Mouse (Mus musculus) heart, embryonic 10.5 days (tissue): ENCODE data around the gene Inf2. TPM values are rescaled to one million over a fixed set of nuclear protein-coding genes. Genes with fewer than 3 reads are reported as not detected.

ENCODE experiments used
- DNase-seq: peaks from one replicate; pipeline ENCODE4 v3.0.0-alpha.2; 2017; ENCODE audit warnings: low spot score
- H3K27ac ChIP-seq: fragments of 300-500 bp; sonication (generic); 2 replicates; pipeline ENCODE4 v1.5.1; 2016; ENCODE audit warnings: mild to moderate bottlenecking
- H3K27me3 ChIP-seq: fragments of 300-500 bp; sonication (generic); 2 replicates; pipeline ENCODE4 v1.6.1; 2016; ENCODE audit warnings: mild to moderate bottlenecking; ENCODE audit not compliant: poor library complexity, insufficient read depth, severe bottlenecking
- H3K36me3 ChIP-seq: fragments of 300-500 bp; sonication (generic); 2 replicates; pipeline ENCODE4 v1.6.1; 2016; ENCODE audit warnings: mild to moderate bottlenecking, moderate library complexity
- H3K4me1 ChIP-seq: fragments of 300-500 bp; sonication (generic); 2 replicates; pipeline ENCODE4 v1.6.1; 2016; ENCODE audit warnings: mild to moderate bottlenecking
- H3K4me3 ChIP-seq: fragments of 300-500 bp; sonication (generic); 2 replicates; pipeline ENCODE4 v1.5.1; 2016; ENCODE audit warnings: mild to moderate bottlenecking, moderate library complexity
- H3K9me3 ChIP-seq: fragments of 300-500 bp; sonication (generic); 2 replicates; pipeline ENCODE4 v1.6.1; 2016; ENCODE audit warnings: mild to moderate bottlenecking, moderate library complexity
- WGBS: fragments of 180-500 bp; shearing (Covaris S2); methylation state at CpG from one replicate; pipeline ENCODE4 v1.1.7; 2016; 5-methylcytosine and 5-hydroxymethylcytosine counted together
- polyA plus RNA-seq: library from polyadenylated mRNA; unstranded; fragments of >200 nt; fragmentation: Nextera tagmentation; extraction: Ambion mirVana; gene quantifications from 2 replicates; pipeline ENCODE4 v1.2.1, GENCODE M21; 2016

Gene Inf2
- polyA plus RNA-seq, 1 experiment from 2014 or later = 5.6 TPM

GRCm38 (mm10) chr12:112623742-112624141 is 35.2 kb downstream of the Inf2 start:
- DNase-seq = peak; percentile 90
- Histone ChIP-seq H3K4me3 (no peak overlapping the region), H3K4me1 (peaks cover 94% of the 10 kb centered on the region), H3K9me3 (no peaks in the 10 kb centered on the region), H3K27me3 (peaks cover 25% of the 10 kb centered on the region; the same call in 1 of the 2 replicates), H3K27ac (peak overlapping the region; percentile 19; the same call in 1 of the 2 replicates), H3K36me3 (no peaks in the 10 kb centered on the region)
- WGBS = 7% methylated on average over 2 of the region's 2 CpGs

GRCm38 (mm10) chr12:112625700-112626099 is 37.1 kb downstream of the Inf2 start:
- H3K9me3 ChIP-seq = no peaks in the 10 kb centered on the region
- no peak overlapping the region for H3K27ac ChIP-seq
- H3K4me1 ChIP-seq = peaks cover 86% of the 10 kb centered on the region
- WGBS = 74% methylated on average over 4 of the region's 4 CpGs
- H3K36me3 ChIP-seq = no peaks in the 10 kb centered on the region
- no peak for DNase-seq
- 0 out of 2 replicates have a peak, but pooled peaks cover 18% of the 10 kb centered on the region for H3K27me3 ChIP-seq
- H3K4me3 ChIP-seq = no peak overlapping the region

DNA sequence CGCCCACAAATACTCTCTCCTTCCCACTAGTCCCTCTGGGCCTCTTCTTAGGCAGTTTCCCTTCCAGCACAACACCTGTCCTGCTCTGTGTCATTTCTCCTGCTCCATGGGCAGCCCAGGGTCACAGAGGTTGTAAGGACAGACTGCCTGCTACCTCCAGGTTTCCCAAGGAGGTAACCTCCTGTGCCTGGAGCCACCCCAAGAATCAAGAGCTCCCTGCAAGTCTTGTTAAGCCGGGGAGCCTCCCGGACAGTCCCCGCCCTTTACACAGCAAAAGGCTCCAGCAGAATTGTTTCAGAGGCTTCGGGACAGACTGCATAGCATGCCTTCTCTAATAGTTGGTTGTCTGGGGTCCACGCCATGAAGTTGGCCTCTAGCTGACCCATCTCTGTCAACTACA is 37.9 kb downstream of the Inf2 start:
- Histone ChIP-seq H3K27ac (peak overlapping the region; percentile 33; the same call in 1 of the 2 replicates), H3K27me3 (0 out of 2 replicates have a peak, but pooled peaks cover 12% of the 10 kb centered on the region), H3K9me3 (no peaks in the 10 kb centered on the region), H3K4me1 (peaks cover 84% of the 10 kb centered on the region), H3K4me3 (no peak overlapping the region), H3K36me3 (no peaks in the 10 kb centered on the region)
- DNase-seq = no peak
- WGBS = 67% methylated on average over 6 of the region's 6 CpGs

- no peaks in the 10 kb centered on the region for H3K36me3 ChIP-seq
- peak overlapping the region; percentile 77 for H3K27ac ChIP-seq
- 0 out of 2 replicates have a peak, but pooled peaks cover 5% of the 10 kb centered on the region for H3K27me3 ChIP-seq
- no peak for DNase-seq
- no peaks in the 10 kb centered on the region for H3K9me3 ChIP-seq
- WGBS = 58% methylated on average over 7 of the region's 7 CpGs
- peaks cover 84% of the 10 kb centered on the region for H3K4me1 ChIP-seq
- no peak overlapping the region for H3K4me3 ChIP-seq
Measured at GRCm38 (mm10) chr12:112627097-112627881, 38.7 kb downstream of the Inf2 start.

DNA sequence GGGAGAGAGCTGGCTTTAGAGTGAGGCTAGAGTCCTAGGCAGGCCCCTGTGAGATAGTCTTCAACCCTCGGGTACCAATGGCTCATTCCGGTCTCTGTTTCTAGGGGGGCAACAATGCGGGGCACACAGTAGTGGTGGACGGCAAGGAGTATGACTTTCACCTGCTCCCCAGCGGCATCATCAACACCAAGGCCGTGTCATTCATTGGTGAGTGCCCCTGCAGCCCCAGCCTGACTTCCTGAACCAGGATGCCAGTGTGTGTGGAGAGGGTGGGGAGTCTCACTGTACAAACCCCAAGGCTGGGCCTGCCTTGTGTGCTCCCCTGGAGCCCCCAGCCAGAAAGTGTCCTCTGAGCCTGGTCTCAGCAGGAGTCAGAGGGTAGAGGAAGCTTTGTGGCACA is 39.6 kb downstream of the Inf2 start:
- peak overlapping the region; percentile 77; the same call in 1 of the 2 replicates for H3K27ac ChIP-seq
- peaks cover 84% of the 10 kb centered on the region for H3K4me1 ChIP-seq
- H3K36me3 ChIP-seq = peaks cover 6% of the 10 kb centered on the region; the same call in 1 of the 2 replicates
- H3K9me3 ChIP-seq = no peaks in the 10 kb centered on the region
- H3K4me3 ChIP-seq = no peak overlapping the region
- H3K27me3 ChIP-seq = no peaks in the 10 kb centered on the region
- 89% methylated on average over 6 of the region's 6 CpGs for WGBS
- no peak for DNase-seq

GRCm38 (mm10) chr12:112628928-112629721 is 40.5 kb downstream of the Inf2 start:
- peak; percentile 91 for DNase-seq

GRCm38 (mm10) chr12:112630029-112630428 is 41.4 kb downstream of the Inf2 start:
- WGBS = 90% methylated on average over 12 of the region's 12 CpGs
- no peak for DNase-seq
- Histone ChIP-seq H3K27ac (no peak overlapping the region), H3K9me3 (no peaks in the 10 kb centered on the region), H3K4me3 (no peak overlapping the region), H3K27me3 (peaks cover 3% of the 10 kb centered on the region; the same call in 1 of the 2 replicates), H3K4me1 (peaks cover 80% of the 10 kb centered on the region), H3K36me3 (peaks cover 21% of the 10 kb centered on the region)

More at GRCm38 (mm10) chr12:112628928-112629721, 40.5 kb downstream of the Inf2 start:
- Histone ChIP-seq H3K36me3 (peaks cover 14% of the 10 kb centered on the region), H3K4me3 (peak overlapping the region; percentile 51), H3K9me3 (no peaks in the 10 kb centered on the region), H3K27me3 (no peaks in the 10 kb centered on the region), H3K27ac (peak overlapping the region; percentile 80), H3K4me1 (peaks cover 82% of the 10 kb centered on the region)
- WGBS = 22% methylated on average over 19 of the region's 19 CpGs

DNA sequence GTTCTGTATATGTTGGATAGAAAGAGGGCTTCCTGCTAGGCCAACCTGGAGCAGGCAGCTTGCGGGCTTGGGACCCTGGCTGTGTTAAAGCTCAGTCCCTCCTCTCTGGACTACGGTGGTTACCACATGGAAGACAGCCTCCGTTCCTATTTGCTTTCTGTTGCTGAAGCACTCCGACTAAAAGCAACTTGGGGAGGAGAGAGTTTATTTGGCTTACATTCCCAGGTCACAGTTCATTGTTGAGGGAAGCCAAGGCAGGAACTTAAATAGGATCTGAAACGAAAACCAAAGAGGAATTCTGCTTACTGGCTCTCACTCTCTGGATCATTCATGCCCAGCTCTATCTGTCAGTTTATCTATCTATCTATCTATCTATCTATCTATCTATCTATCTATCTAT is 42.2 kb downstream of the Inf2 start:
- H3K4me1 ChIP-seq = peaks cover 73% of the 10 kb centered on the region
- no peak for DNase-seq
- H3K4me3 ChIP-seq = no peak overlapping the region

GRCm38 (mm10) chr12:112631472-112631871 is 42.9 kb downstream of the Inf2 start:
- no peak for DNase-seq
- H3K27ac ChIP-seq = peak overlapping the region; percentile 49; the same call in 1 of the 2 replicates
- H3K4me1 ChIP-seq = peaks cover 67% of the 10 kb centered on the region
- WGBS = 12% methylated on average over 1 of the region's 1 CpGs
- peaks cover 33% of the 10 kb centered on the region for H3K36me3 ChIP-seq
- no peak overlapping the region for H3K4me3 ChIP-seq
- H3K27me3 ChIP-seq = peaks cover 3% of the 10 kb centered on the region; the same call in 1 of the 2 replicates
- H3K9me3 ChIP-seq = no peaks in the 10 kb centered on the region

More for the DNA sequence above, 42.2 kb downstream of the Inf2 start:
- H3K36me3 ChIP-seq = peaks cover 27% of the 10 kb centered on the region
- no peaks in the 10 kb centered on the region for H3K9me3 ChIP-seq
- no peak overlapping the region for H3K27ac ChIP-seq
- peaks cover 3% of the 10 kb centered on the region; the same call in 1 of the 2 replicates for H3K27me3 ChIP-seq
- WGBS = 76% methylated on average over 5 of the region's 5 CpGs

GRCm38 (mm10) chr12:112632084-112632777 is 43.6 kb downstream of the Inf2 start:
- H3K9me3 ChIP-seq = no peaks in the 10 kb centered on the region
- peaks cover 37% of the 10 kb centered on the region for H3K36me3 ChIP-seq
- H3K27me3 ChIP-seq = peaks cover 3% of the 10 kb centered on the region; the same call in 1 of the 2 replicates
- no peak for DNase-seq
- H3K27ac ChIP-seq = peak overlapping the region; percentile 56
- H3K4me1 ChIP-seq = peaks cover 60% of the 10 kb centered on the region
- no peak overlapping the region for H3K4me3 ChIP-seq
- WGBS = 73% methylated on average over 11 of the region's 11 CpGs

DNA sequence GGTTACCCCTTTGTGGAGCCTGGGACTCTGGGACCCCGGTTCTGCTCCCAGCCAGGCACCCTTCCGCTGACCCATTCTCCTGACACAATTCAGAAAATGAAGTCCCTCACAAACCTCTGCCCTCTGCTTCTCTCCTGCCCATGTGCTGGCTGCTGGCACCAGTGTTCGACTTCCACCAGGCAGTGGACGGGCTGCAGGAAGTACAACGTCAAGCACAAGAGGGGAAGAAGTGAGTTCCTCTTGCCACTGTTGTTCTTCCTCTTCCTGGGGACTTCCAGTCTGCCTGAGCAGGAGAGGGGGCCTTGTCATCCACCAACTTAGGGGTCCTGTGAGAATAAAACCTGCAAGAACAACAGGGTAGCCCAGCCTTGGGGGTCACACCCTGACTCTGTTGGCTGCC is 44.3 kb downstream of the Inf2 start:
- Histone ChIP-seq H3K9me3 (no peaks in the 10 kb centered on the region), H3K27ac (peak overlapping the region; percentile 56; the same call in 1 of the 2 replicates), H3K4me1 (peaks cover 54% of the 10 kb centered on the region), H3K4me3 (no peak overlapping the region), H3K36me3 (peaks cover 37% of the 10 kb centered on the region), H3K27me3 (peaks cover 3% of the 10 kb centered on the region; the same call in 1 of the 2 replicates)
- WGBS = 68% methylated on average over 5 of the region's 5 CpGs
- no peak for DNase-seq

GRCm38 (mm10) chr12:112633686-112634085 is 45.1 kb downstream of the Inf2 start:
- Histone ChIP-seq H3K27me3 (peaks cover 3% of the 10 kb centered on the region; the same call in 1 of the 2 replicates), H3K27ac (no peak overlapping the region), H3K4me1 (peaks cover 46% of the 10 kb centered on the region), H3K4me3 (no peak overlapping the region), H3K9me3 (no peaks in the 10 kb centered on the region), H3K36me3 (peaks cover 41% of the 10 kb centered on the region)
- 61% methylated on average over 9 of the region's 9 CpGs for WGBS
- no peak for DNase-seq
